Mouse (Mus musculus): Measurements from ENCODE around the gene Pusl1. TPM values are rescaled to one million over a fixed set of nuclear protein-coding genes. Genes with fewer than 3 reads are reported as not detected.

The Pusl1 gene
- 41.6 and 43.2 TPM in 2 replicates for polyA plus RNA-seq (2014; fragmentation: Nextera tagmentation; extraction: Ambion mirVana)

DNA sequence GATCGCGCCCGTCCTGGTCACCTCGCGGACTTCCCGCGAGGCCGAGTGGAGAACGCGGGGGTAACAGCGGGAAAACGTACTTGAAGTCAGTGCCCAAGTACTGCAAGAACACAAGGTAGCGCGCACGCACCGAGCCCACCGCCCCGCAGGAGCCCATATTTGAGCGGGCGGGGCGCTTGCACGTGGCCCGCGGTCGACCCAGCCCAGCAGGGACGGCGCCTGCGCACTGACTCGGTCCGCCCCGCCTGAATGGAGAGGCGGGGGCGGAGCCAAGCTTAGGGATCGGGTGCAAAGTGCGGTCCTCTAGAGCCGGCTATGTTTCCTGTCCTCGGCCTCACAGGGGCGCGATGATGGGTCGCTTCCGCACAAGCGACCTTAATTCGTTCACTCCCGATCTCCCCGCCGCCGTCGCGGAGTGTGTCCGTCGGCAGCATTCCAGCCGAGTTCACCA, at the start of gene Pusl1, which contains the start of gene Acap3:
Pusl1 (minus strand) TSS at position 231 of the 451 bp plus-strand sequence.
Acap3 (plus strand) TSS at position 272 of the 451 bp plus-strand sequence.
- Histone ChIP-seq H3K27me3 (ENCODE audit: control insufficient read depth, insufficient read depth, low read length) (no peaks in the 10 kb centered on the region), H3K36me3 (ENCODE audit: control insufficient read depth, insufficient read depth, low read length) (peaks cover 10% of the 10 kb centered on the region; the same call in 1 of the 2 replicates), H3K27ac (ENCODE audit: low read depth, low read length) (peak within 1 kb of the TSS; percentile 98), H3K4me1 (replicated peaks; ENCODE audit: control insufficient read depth, insufficient read depth, low read length) (peaks cover 16% of the 10 kb centered on the region), H3K4me3 (ENCODE audit: low read depth, low read length) (peak within 1 kb of the TSS; percentile 88), H3K9me3 (ENCODE audit: control insufficient read depth, low read length) (no peaks in the 10 kb centered on the region), H3K4me2 (replicated peaks; ENCODE audit: low read depth, low read length) (peak within 1 kb of the TSS; percentile 85), H3K9ac (ENCODE audit: low read depth, low read length) (peak within 1 kb of the TSS; percentile 91)
- DNase-seq (ENCODE audit: low spot score) (peak; percentile 98), ATAC-seq (ENCODE audit: low FRiP score) (peak; percentile 84)
- under 1% methylated on average over 52 of the region's 52 CpGs for WGBS

DNA sequence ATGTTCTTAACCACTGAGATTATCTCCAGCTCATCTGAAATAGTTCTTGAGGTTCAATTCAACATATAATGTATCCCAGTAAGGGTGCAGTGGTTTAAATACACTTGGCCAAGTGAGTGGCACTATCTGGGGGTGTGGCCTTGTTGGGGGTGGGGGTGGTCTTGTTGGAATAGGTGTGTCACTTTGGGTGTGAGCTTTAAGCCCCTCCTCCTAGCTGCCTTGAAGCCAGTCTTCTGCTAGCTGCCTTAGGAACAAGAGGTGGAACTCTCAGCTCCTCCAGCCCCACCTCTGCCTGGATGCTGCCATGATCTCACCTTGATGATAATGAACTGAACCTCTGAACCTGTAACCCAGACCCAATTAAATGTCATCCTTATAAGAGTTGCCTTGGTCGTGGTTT, 40.5 kb upstream of the Pusl1 start:
- Histone ChIP-seq H3K4me1 (replicated peaks; ENCODE audit: control insufficient read depth, insufficient read depth, low read length) (no peaks in the 10 kb centered on the region), H3K9me3 (ENCODE audit: control insufficient read depth, low read length) (no peaks in the 10 kb centered on the region), H3K9ac (ENCODE audit: low read depth, low read length) (no peak overlapping the region), H3K4me2 (replicated peaks; ENCODE audit: low read depth, low read length) (no peak overlapping the region), H3K36me3 (ENCODE audit: control insufficient read depth, insufficient read depth, low read length) (no peaks in the 10 kb centered on the region), H3K4me3 (ENCODE audit: low read depth, low read length) (no peak overlapping the region), H3K27ac (ENCODE audit: low read depth, low read length) (no peak overlapping the region), H3K27me3 (ENCODE audit: control insufficient read depth, insufficient read depth, low read length) (no peaks in the 10 kb centered on the region)
- 54% methylated on average over 1 of the region's 1 CpGs for WGBS
- DNase-seq (ENCODE audit: low spot score) (no peak), ATAC-seq (ENCODE audit: low FRiP score) (no peak)

DNA sequence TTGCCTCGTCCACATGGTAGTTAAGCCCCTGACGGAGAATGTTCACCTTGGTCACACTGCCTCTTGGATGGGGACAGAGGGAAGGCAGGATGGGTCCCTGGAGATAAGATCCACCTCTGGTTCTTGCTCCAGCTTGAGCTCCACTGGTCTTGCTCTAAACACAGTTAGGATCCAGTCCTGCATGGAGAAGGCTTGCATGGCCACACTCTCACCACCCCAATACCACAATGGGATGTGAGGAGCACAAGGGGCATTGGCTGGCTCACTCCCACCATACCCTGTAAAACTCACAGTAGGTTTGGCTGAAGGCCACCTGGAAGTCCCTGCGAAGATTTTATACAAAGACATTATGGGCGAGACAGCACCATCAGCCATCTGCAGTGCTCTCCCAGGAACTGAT, 17.2 kb upstream of the Pusl1 start:
- DNase-seq (ENCODE audit: low spot score): no peak
- H3K36me3 ChIP-seq (ENCODE audit: control insufficient read depth, insufficient read depth, low read length): peaks cover 6% of the 10 kb centered on the region
- WGBS: 86% methylated on average over 4 of the region's 4 CpGs
- no peaks in the 10 kb centered on the region for H3K9me3 ChIP-seq (ENCODE audit: control insufficient read depth, low read length)
- no peak overlapping the region for H3K4me2 ChIP-seq (replicated peaks; ENCODE audit: low read depth, low read length)
- H3K4me3 ChIP-seq (ENCODE audit: low read depth, low read length): no peak overlapping the region
- no peaks in the 10 kb centered on the region for H3K4me1 ChIP-seq (replicated peaks; ENCODE audit: control insufficient read depth, insufficient read depth, low read length)
- no peaks in the 10 kb centered on the region for H3K27me3 ChIP-seq (ENCODE audit: control insufficient read depth, insufficient read depth, low read length)
- no peak overlapping the region for H3K9ac ChIP-seq (ENCODE audit: low read depth, low read length)
- no peak overlapping the region for H3K27ac ChIP-seq (ENCODE audit: low read depth, low read length)
- no peak for ATAC-seq (ENCODE audit: low FRiP score)

DNA sequence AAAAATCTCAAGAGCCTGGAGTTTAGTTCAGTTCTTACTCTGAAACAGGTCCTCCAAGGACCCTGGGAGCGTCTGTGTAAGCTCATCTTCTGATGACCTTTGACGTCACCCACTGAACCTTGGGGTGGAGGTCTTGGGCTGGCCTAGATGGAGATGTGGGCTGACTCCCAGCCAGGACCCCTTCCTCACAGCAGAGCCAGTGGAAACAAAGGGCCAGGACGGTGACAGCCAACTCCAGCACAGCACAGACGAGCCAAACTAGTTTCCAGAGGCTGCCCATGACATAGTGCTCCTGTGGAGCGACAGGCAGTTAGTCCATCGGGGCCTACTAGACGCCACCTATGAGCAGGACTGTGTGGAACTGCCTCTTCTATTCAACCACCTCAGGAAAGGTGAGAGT, 16.7 kb upstream of the Pusl1 start:
- Histone ChIP-seq H3K4me2 (replicated peaks; ENCODE audit: low read depth, low read length) (no peak overlapping the region), H3K9ac (ENCODE audit: low read depth, low read length) (no peak overlapping the region), H3K36me3 (ENCODE audit: control insufficient read depth, insufficient read depth, low read length) (peaks cover 9% of the 10 kb centered on the region), H3K9me3 (ENCODE audit: control insufficient read depth, low read length) (no peaks in the 10 kb centered on the region), H3K4me3 (ENCODE audit: low read depth, low read length) (no peak overlapping the region), H3K27me3 (ENCODE audit: control insufficient read depth, insufficient read depth, low read length) (no peaks in the 10 kb centered on the region), H3K27ac (ENCODE audit: low read depth, low read length) (no peak overlapping the region), H3K4me1 (replicated peaks; ENCODE audit: control insufficient read depth, insufficient read depth, low read length) (no peaks in the 10 kb centered on the region)
- 71% methylated on average over 7 of the region's 7 CpGs for WGBS
- ATAC-seq (ENCODE audit: low FRiP score) (no peak), DNase-seq (ENCODE audit: low spot score) (no peak)

- 87% methylated on average over 11 of the region's 11 CpGs for WGBS
- H3K4me2 ChIP-seq (replicated peaks; ENCODE audit: low read depth, low read length): no peak overlapping the region
- H3K4me1 ChIP-seq (replicated peaks; ENCODE audit: control insufficient read depth, insufficient read depth, low read length): no peaks in the 10 kb centered on the region
- no peak overlapping the region for H3K27ac ChIP-seq (ENCODE audit: low read depth, low read length)
- ATAC-seq (ENCODE audit: low FRiP score) (no peak), DNase-seq (ENCODE audit: low spot score) (no peak)
- H3K27me3 ChIP-seq (ENCODE audit: control insufficient read depth, insufficient read depth, low read length): no peaks in the 10 kb centered on the region
- no peak overlapping the region for H3K4me3 ChIP-seq (ENCODE audit: low read depth, low read length)
- peaks cover 20% of the 10 kb centered on the region for H3K36me3 ChIP-seq (ENCODE audit: control insufficient read depth, insufficient read depth, low read length)
- no peak overlapping the region for H3K9ac ChIP-seq (ENCODE audit: low read depth, low read length)
- H3K9me3 ChIP-seq (ENCODE audit: control insufficient read depth, low read length): no peaks in the 10 kb centered on the region
Measured at GRCm38 (mm10) chr4:155907003-155907402, 15.4 kb upstream of the Pusl1 start.

DNA sequence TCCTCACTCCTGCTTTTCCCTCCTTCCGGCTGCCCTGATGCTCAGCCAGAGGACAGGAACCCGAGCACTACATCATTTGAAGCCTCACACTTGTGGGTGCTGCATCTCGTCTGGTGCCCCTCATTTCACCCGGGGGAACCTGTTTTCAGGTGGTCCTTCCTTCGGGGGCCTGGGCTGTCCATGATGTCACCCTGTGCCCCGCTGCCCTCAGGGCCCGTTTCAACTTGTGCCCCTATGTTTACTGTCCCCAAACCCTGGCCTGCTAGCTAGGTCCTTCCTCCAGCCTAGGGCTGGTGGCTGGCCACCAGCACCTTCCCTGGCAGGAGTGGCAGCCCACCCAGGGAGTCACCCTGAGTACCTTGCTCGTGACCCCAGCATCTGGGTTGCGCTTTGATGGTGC, 14.5 kb upstream of the Pusl1 start:
- no peaks in the 10 kb centered on the region for H3K4me1 ChIP-seq (replicated peaks; ENCODE audit: control insufficient read depth, insufficient read depth, low read length)
- H3K36me3 ChIP-seq (ENCODE audit: control insufficient read depth, insufficient read depth, low read length): peaks cover 23% of the 10 kb centered on the region
- no peaks in the 10 kb centered on the region for H3K9me3 ChIP-seq (ENCODE audit: control insufficient read depth, low read length)
- no peak for DNase-seq (ENCODE audit: low spot score)
- H3K4me2 ChIP-seq (replicated peaks; ENCODE audit: low read depth, low read length): no peak overlapping the region
- no peaks in the 10 kb centered on the region for H3K27me3 ChIP-seq (ENCODE audit: control insufficient read depth, insufficient read depth, low read length)
- no peak for ATAC-seq (ENCODE audit: low FRiP score)
- no peak overlapping the region for H3K9ac ChIP-seq (ENCODE audit: low read depth, low read length)
- no peak overlapping the region for H3K4me3 ChIP-seq (ENCODE audit: low read depth, low read length)
- H3K27ac ChIP-seq (ENCODE audit: low read depth, low read length): no peak overlapping the region
- 87% methylated on average over 9 of the region's 9 CpGs for WGBS

DNA sequence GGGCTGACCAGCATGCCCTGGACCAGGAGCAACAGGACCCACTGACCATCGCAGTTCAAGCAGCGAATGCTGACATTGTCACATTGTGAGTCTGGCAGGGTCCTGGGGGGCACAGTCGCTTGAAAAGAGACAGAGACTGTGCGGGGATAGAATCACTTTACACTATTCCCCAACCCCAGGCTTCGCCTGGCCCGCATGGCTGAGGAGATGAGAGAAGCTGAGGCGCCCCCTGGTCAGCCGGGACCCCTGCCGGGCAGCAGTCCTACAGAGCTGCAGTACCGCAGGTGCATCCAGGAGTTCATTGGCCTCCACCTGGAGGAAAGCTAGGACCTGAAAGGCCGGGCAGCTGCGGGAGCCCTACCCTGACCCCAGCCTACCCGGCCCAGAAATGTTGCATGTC, 14.1 kb upstream of the Pusl1 start:
- no peak overlapping the region for H3K9ac ChIP-seq (ENCODE audit: low read depth, low read length)
- no peaks in the 10 kb centered on the region for H3K27me3 ChIP-seq (ENCODE audit: control insufficient read depth, insufficient read depth, low read length)
- no peaks in the 10 kb centered on the region for H3K9me3 ChIP-seq (ENCODE audit: control insufficient read depth, low read length)
- 89% methylated on average over 13 of the region's 13 CpGs for WGBS
- no peak overlapping the region for H3K27ac ChIP-seq (ENCODE audit: low read depth, low read length)
- H3K4me1 ChIP-seq (replicated peaks; ENCODE audit: control insufficient read depth, insufficient read depth, low read length): no peaks in the 10 kb centered on the region
- ATAC-seq (ENCODE audit: low FRiP score): no peak
- no peak overlapping the region for H3K4me2 ChIP-seq (replicated peaks; ENCODE audit: low read depth, low read length)
- DNase-seq (ENCODE audit: low spot score): no peak
- H3K4me3 ChIP-seq (ENCODE audit: low read depth, low read length): no peak overlapping the region
- peaks cover 23% of the 10 kb centered on the region for H3K36me3 ChIP-seq (ENCODE audit: control insufficient read depth, insufficient read depth, low read length)

- no peak overlapping the region for H3K4me3 ChIP-seq (ENCODE audit: low read depth, low read length)
- H3K4me1 ChIP-seq (replicated peaks; ENCODE audit: control insufficient read depth, insufficient read depth, low read length): no peaks in the 10 kb centered on the region
- H3K4me2 ChIP-seq (replicated peaks; ENCODE audit: low read depth, low read length): no peak overlapping the region
- H3K9ac ChIP-seq (ENCODE audit: low read depth, low read length): no peak overlapping the region
- peak; percentile 34 for DNase-seq (ENCODE audit: low spot score)
- H3K27me3 ChIP-seq (ENCODE audit: control insufficient read depth, insufficient read depth, low read length): no peaks in the 10 kb centered on the region
- 91% methylated on average over 13 of the region's 13 CpGs for WGBS
- peaks cover 23% of the 10 kb centered on the region for H3K36me3 ChIP-seq (ENCODE audit: control insufficient read depth, insufficient read depth, low read length)
- H3K9me3 ChIP-seq (ENCODE audit: control insufficient read depth, low read length): no peaks in the 10 kb centered on the region
- no peak overlapping the region for H3K27ac ChIP-seq (ENCODE audit: low read depth, low read length)
- ATAC-seq (ENCODE audit: low FRiP score): no peak
Measured at GRCm38 (mm10) chr4:155904318-155905102, 12.9 kb upstream of the Pusl1 start.

DNA sequence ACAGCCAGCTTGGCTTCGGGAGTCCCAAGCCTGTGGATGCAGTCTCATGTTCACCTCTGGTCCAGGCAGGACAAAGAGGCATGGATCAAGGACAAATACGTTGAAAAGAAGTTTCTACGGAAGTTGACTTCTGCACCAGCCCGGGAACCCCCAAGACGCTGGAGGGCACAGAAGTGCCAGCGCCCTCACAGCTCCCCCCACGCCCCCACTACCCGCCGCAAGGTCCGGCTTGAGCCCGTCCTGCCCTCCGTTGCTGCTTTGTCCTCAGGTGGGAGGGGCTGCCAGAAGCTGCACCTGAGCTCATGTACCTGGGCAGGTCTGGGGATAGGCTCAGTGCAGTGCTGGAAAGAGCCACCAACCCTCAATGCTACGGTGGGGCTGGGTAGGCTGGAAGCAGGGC, 11.7 kb upstream of the Pusl1 start:
- H3K4me1 ChIP-seq (replicated peaks; ENCODE audit: control insufficient read depth, insufficient read depth, low read length): no peaks in the 10 kb centered on the region
- peaks cover 27% of the 10 kb centered on the region for H3K36me3 ChIP-seq (ENCODE audit: control insufficient read depth, insufficient read depth, low read length)
- no peaks in the 10 kb centered on the region for H3K27me3 ChIP-seq (ENCODE audit: control insufficient read depth, insufficient read depth, low read length)
- H3K4me3 ChIP-seq (ENCODE audit: low read depth, low read length): no peak overlapping the region
- no peak for DNase-seq (ENCODE audit: low spot score)
- H3K9me3 ChIP-seq (ENCODE audit: control insufficient read depth, low read length): no peaks in the 10 kb centered on the region
- H3K9ac ChIP-seq (ENCODE audit: low read depth, low read length): no peak overlapping the region
- no peak overlapping the region for H3K27ac ChIP-seq (ENCODE audit: low read depth, low read length)
- 96% methylated on average over 13 of the region's 13 CpGs for WGBS
- no peak for ATAC-seq (ENCODE audit: low FRiP score)
- no peak overlapping the region for H3K4me2 ChIP-seq (replicated peaks; ENCODE audit: low read depth, low read length)
